ENCODE assay signal across 8 mouse cellular contexts in the genomic region with DNA sequence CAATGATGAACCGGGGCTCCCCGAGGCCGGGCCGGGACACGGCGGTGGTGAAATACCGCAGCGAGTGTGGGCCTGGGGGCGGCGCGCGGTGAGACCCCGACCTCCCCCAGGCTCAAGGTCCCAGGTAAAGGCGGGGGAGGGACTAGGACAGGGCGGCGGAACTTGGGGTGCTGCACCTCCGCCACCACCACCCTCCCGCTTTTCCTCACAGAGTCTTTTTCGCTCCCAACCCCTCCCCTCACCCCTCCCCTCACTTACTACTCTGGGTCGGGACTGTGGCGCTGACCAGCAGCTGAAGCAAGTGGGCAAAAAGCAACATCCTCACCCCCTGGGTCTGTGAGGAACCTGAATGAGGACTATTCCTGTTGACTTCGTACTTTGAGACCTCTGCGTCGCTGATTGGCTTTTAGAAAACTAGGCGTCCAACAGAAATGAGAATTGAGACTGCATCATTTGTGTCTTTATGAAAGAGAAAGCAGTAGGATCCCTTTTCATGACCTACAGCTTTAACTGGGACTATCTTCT. TPM values are rescaled to one million over a fixed set of nuclear protein-coding genes. Genes with fewer than 3 reads are reported as not detected.
DNase-seq lines count a peak whose midpoint lies in the region; ATAC-seq and TF ChIP-seq lines count a peak whose summit lies in the region.
"Not testable (repeated sequence)": the region's sequence is repeated elsewhere in the genome, so short reads cannot be mapped to it uniquely, and the experiment has no call there.

A gene (minus strand): TSS at position 505 of the 525 bp plus-strand sequence.

- H3K9ac ChIP-seq in embryonic facial prominence, embryonic 13.5 days: peak within 1 kb of the TSS; percentile 76
- peak within 1 kb of the TSS; percentile 46 for H3K9ac ChIP-seq in intestine, postnatal 0 days (ENCODE audit: low read depth, low read length)
- peak within 1 kb of the TSS; percentile 65 for H3K9ac ChIP-seq in limb, embryonic 12.5 days (replicated peaks)

- 1% methylated on average over 25 of the region's 25 CpGs for WGBS in embryonic facial prominence, embryonic 13.5 days
- 1% methylated on average over 25 of the region's 25 CpGs for WGBS in intestine, postnatal 0 days
- under 1% methylated on average over 25 of the region's 25 CpGs for WGBS in limb, embryonic 12.5 days

- not testable (repeated sequence) for H3K36me3 ChIP-seq in embryonic facial prominence, embryonic 13.5 days; intestine, postnatal 0 days (ENCODE audit: control insufficient read depth, insufficient read depth); limb, embryonic 12.5 days

- ATAC-seq in activated CD4-positive, CD25-positive, alpha-beta regulatory T cell, adult 4 months: peak; percentile 77
- not testable (repeated sequence) for ATAC-seq in embryonic facial prominence, embryonic 13.5 days (ENCODE audit: insufficient number of reproducible peaks, insufficient read depth, low FRiP score, low TSS enrichment, low read depth)
- peak; percentile 67 for ATAC-seq in intestine, postnatal 0 days
- ATAC-seq in limb, embryonic 12.5 days (ENCODE audit: insufficient number of reproducible peaks, insufficient read depth, low FRiP score, low TSS enrichment, low read depth): peak; percentile 48; the same call in 1 of the 2 replicates
- peak; percentile 71 for ATAC-seq in megakaryocyte-erythroid progenitor cell, adult 5-6 weeks (replicated peaks; ENCODE audit: low FRiP score, low TSS enrichment, poor library complexity, severe bottlenecking)

- H3K9me3 ChIP-seq in embryonic facial prominence, embryonic 13.5 days; intestine, postnatal 0 days (ENCODE audit: control insufficient read depth); limb, embryonic 12.5 days: not testable (repeated sequence)

- DNase-seq in heart, adult 9 months (ENCODE audit: low spot score in 2 of 2): peak; percentile 75 to 86
- peak; percentile 56 for DNase-seq in skeletal muscle tissue, adult 2 months (ENCODE audit: low read depth, low spot score)
- peak; percentile 51 to 64 for DNase-seq in urinary bladder, postnatal 36 days (ENCODE audit: low spot score in 2 of 2)

- H3K4me3 ChIP-seq in embryonic facial prominence, embryonic 13.5 days: peak within 1 kb of the TSS; percentile 56
- H3K4me3 ChIP-seq in intestine, postnatal 0 days (ENCODE audit: low read depth, low read length): peak within 1 kb of the TSS; percentile 59
- H3K4me3 ChIP-seq in limb, embryonic 12.5 days (replicated peaks): peak within 1 kb of the TSS; percentile 50

- not testable (repeated sequence) for H3K27me3 ChIP-seq in embryonic facial prominence, embryonic 13.5 days; intestine, postnatal 0 days (replicated peaks; ENCODE audit: control insufficient read depth, insufficient read depth, low read length)
- H3K27me3 ChIP-seq in limb, embryonic 12.5 days: peaks cover 25% of the 10 kb centered on the region

- not testable (repeated sequence) for H3K4me1 ChIP-seq in embryonic facial prominence, embryonic 13.5 days; intestine, postnatal 0 days (replicated peaks; ENCODE audit: control insufficient read depth, insufficient read depth, low read length); limb, embryonic 12.5 days (replicated peaks)

- H3K27ac ChIP-seq in embryonic facial prominence, embryonic 13.5 days; limb, embryonic 12.5 days: not testable (repeated sequence)
- H3K27ac ChIP-seq in intestine, postnatal 0 days (ENCODE audit: low read depth, low read length): peak within 1 kb of the TSS; percentile 77

- not testable (repeated sequence) for TF ChIP-seq CTCF in intestine, postnatal 0 days (IDR thresholded peaks at IDR 0.05; ENCODE audit: low read depth)

- peak within 1 kb of the TSS; percentile 90 for H3K4me2 ChIP-seq in embryonic facial prominence, embryonic 13.5 days
- peak within 1 kb of the TSS; percentile 89 for H3K4me2 ChIP-seq in intestine, postnatal 0 days (replicated peaks; ENCODE audit: low read depth)
- peak within 1 kb of the TSS; percentile 87 for H3K4me2 ChIP-seq in limb, embryonic 12.5 days

RNA-seq across cellular contexts. Expression of the gene that starts here (rescaled TPM):
- polyA plus RNA-seq in activated CD4-positive, CD25-positive, alpha-beta regulatory T cell, adult 4 months (2017; shearing (Covaris generic)): 1,000 to 10,000 TPM in 1 of 2 experiments, 100 to 1,000 TPM in 1; 679 to 1,228 TPM
- 18.8 and 21.6 TPM in 2 replicates for polyA plus RNA-seq in embryonic facial prominence, embryonic 13.5 days (2015; fragmentation: Nextera tagmentation; extraction: Ambion mirVana)
- polyA plus RNA-seq in intestine, postnatal 0 days (2015; fragmentation: Nextera tagmentation; extraction: Ambion mirVana): 68.3 and 71.7 TPM in 2 replicates
- polyA plus RNA-seq in limb, embryonic 12.5 days (2016; fragmentation: Nextera tagmentation; extraction: Ambion mirVana): 4.2 and 6.4 TPM in 2 replicates
- 55.6 and 98.1 TPM in 2 replicates for total RNA-seq in megakaryocyte-erythroid progenitor cell, adult 5-6 weeks (2014; fragmentation: Nextera tagmentation)
- total RNA-seq in megakaryocyte-erythroid progenitor cell, adult 5-6 weeks (2017): 84.5 and 111 TPM in 2 replicates
